12 mouse cellular contexts compared by ENCODE assay signal in genomic region chr3:84189629-84190173, GRCm38 (mm10). TPM values are rescaled to one million over a fixed set of nuclear protein-coding genes. Genes with fewer than 3 reads are reported as not detected.
A peak's percentile ranks its signal among the peaks of the same experiment; 100 is the strongest.
DNase-seq lines count a peak whose midpoint lies in the region; ATAC-seq and TF ChIP-seq lines count a peak whose summit lies in the region.
"Had no signal": no experiment of that assay in that cellular context is flagged by ENCODE, and none has a peak within 500 bp of the region (broad histone marks: within the 10 kb centered on the region; RNA-seq: fewer than 3 reads in every experiment).

No protein-coding gene starts in this region.

- intact Hi-C loops in gastrocnemius, adult 2 months (cut with DNase I): loop anchor here (5.0 kb wide), 1 partner anchor 38 kb away; no protein-coding TSS in a partner anchor

- peaks cover 8 to 17% of the 10 kb centered on the region in 2 experiments for H3K4me1 ChIP-seq in ES-E14 (ENCODE audit: control insufficient read depth in 2 of 2, insufficient read depth in 2 of 2, low read length in 2 of 2, poor library complexity in 1 of 2)
- H3K4me1 ChIP-seq in intestine, embryonic 16.5 days (ENCODE audit: control insufficient read depth, insufficient read depth, low read length): peaks cover 23% of the 10 kb centered on the region
- peaks cover 15% of the 10 kb centered on the region for H3K4me1 ChIP-seq in liver, embryonic 12.5 days

- WGBS in intestine, embryonic 16.5 days: 34% methylated on average over 10 of the region's 10 CpGs
- 21% methylated on average over 10 of the region's 10 CpGs for WGBS in liver, embryonic 12.5 days (ENCODE audit: insufficient replicate concordance)

- no peak for TF ChIP-seq CTCF in gastrocnemius, adult 2 months (IDR thresholded peaks at IDR 0.05)

- peak overlapping the region; percentile 70 for H3K4me3 ChIP-seq in gastrocnemius, adult 2 months
- H3K4me3 ChIP-seq in ES-E14 (ENCODE audit: insufficient read depth in 1 of 2, low read depth in 1 of 2, low read length in 2 of 2, poor library complexity in 1 of 2, severe bottlenecking in 1 of 2): peak overlapping the region; percentile 57 to 66
- H3K4me3 ChIP-seq in intestine, embryonic 16.5 days (ENCODE audit: low read length): peak overlapping the region; percentile 40
- peak overlapping the region; percentile 39 for H3K4me3 ChIP-seq in liver, embryonic 12.5 days
- H3K4me3 ChIP-seq: forebrain, embryonic 12.5 days; midbrain, embryonic 13.5 days had no signal

- peak overlapping the region; percentile 43 for H3K9ac ChIP-seq in ES-E14 (ENCODE audit: insufficient read depth, low read depth, low read length, poor library complexity, severe bottlenecking)
- peak overlapping the region; percentile 46 for H3K9ac ChIP-seq in intestine, embryonic 16.5 days (ENCODE audit: low read depth, low read length)
- H3K9ac ChIP-seq in liver, embryonic 12.5 days: no peak overlapping the region
- H3K9ac ChIP-seq: forebrain, embryonic 12.5 days; midbrain, embryonic 13.5 days had no signal

- H3K9me3 ChIP-seq in ES-E14 (ENCODE audit: control insufficient read depth, insufficient read depth, low read depth, low read length): no peaks in the 10 kb centered on the region
- no peaks in the 10 kb centered on the region for H3K9me3 ChIP-seq in intestine, embryonic 16.5 days (ENCODE audit: control insufficient read depth, low read length)
- H3K9me3 ChIP-seq in liver, embryonic 12.5 days (replicated peaks): no peaks in the 10 kb centered on the region
- H3K9me3 ChIP-seq: forebrain, embryonic 12.5 days had no signal

- no peak overlapping the region for H3K27ac ChIP-seq in gastrocnemius, adult 2 months
- peak overlapping the region; percentile 67 for H3K27ac ChIP-seq in ES-E14 (ENCODE audit: insufficient read depth, low read depth, low read length, poor library complexity, severe bottlenecking)
- no peak overlapping the region for H3K27ac ChIP-seq in intestine, embryonic 16.5 days (ENCODE audit: low read length)
- no peak overlapping the region for H3K27ac ChIP-seq in liver, embryonic 12.5 days
- H3K27ac ChIP-seq: forebrain, embryonic 12.5 days; midbrain, embryonic 13.5 days had no signal

- no peaks in the 10 kb centered on the region for H3K27me3 ChIP-seq in intestine, embryonic 16.5 days (replicated peaks; ENCODE audit: control insufficient read depth, insufficient read depth, low read length)
- peaks cover 52% of the 10 kb centered on the region for H3K27me3 ChIP-seq in liver, embryonic 12.5 days (replicated peaks)
- H3K27me3 ChIP-seq: midbrain, embryonic 13.5 days had no signal

- H3K4me2 ChIP-seq in intestine, embryonic 16.5 days (ENCODE audit: low read depth, low read length): peak overlapping the region; percentile 56
- peak overlapping the region; percentile 61 for H3K4me2 ChIP-seq in liver, embryonic 12.5 days
- H3K4me2 ChIP-seq: forebrain, embryonic 12.5 days had no signal

- peak; percentile 52; the same call in 1 of the 2 replicates for ATAC-seq in intestine, embryonic 16.5 days
- no peak for ATAC-seq in liver, embryonic 12.5 days

- in situ Hi-C loops in ES-E14 (cut with MboI; ENCODE audit: low sequenced_read_pairs in 2 of 2, unreplicated experiment in 2 of 2): no loop called here

- peaks cover 2% of the 10 kb centered on the region; the same call in 1 of the 2 replicates for H3K36me3 ChIP-seq in ES-E14 (ENCODE audit: control insufficient read depth, insufficient read depth, low read length, poor library complexity, severe bottlenecking)
- H3K36me3 ChIP-seq in intestine, embryonic 16.5 days (ENCODE audit: control insufficient read depth, insufficient read depth, low read length): 0 out of 2 replicates have a peak, but pooled peaks cover 3% of the 10 kb centered on the region
- no peaks in the 10 kb centered on the region for H3K36me3 ChIP-seq in liver, embryonic 12.5 days

- DNase-seq in gastrocnemius, adult 2 months: no peak
- no peak for DNase-seq in gastrocnemius, adult 8-10 months (ENCODE audit: low spot score in 2 of 2)
- DNase-seq in ES-E14 (ENCODE audit: low read depth, low spot score): no peak
- no peak for DNase-seq in cerebellum, adult 8-10 months
- DNase-seq in left cerebral cortex, adult 8-10 months (ENCODE audit: low spot score in 2 of 2): no peak
- no peak for DNase-seq in left cerebral cortex, adult 9 months (ENCODE audit: low spot score in 2 of 2)

TF ChIP-seq in ES-E14, 5 proteins besides CTCF, POLR2A, EP300 and RAD21:
- TF ChIP-seq ZC3H11A (IDR thresholded peaks at IDR 0.05; ENCODE audit: borderline replicate concordance, low read depth, low read length) (no peak), MAFK (IDR thresholded peaks at IDR 0.05; ENCODE audit: insufficient read depth, low read depth, low read length) (peak; percentile 55; the same call in 1 of the 2 replicates), ZNF384 (IDR thresholded peaks at IDR 0.05; ENCODE audit: low read depth, low read length) (peak; percentile 95)

RNA-seq across cellular contexts. Expression of gene Gm6525, which starts 15.8 kb away (rescaled TPM):
- total RNA-seq in gastrocnemius, adult 2 months (2021): not detected
- not detected for total RNA-seq in gastrocnemius, adult 8-10 months (2022)
- 0.27 and 0.48 TPM in 2 replicates for total RNA-seq in ES-E14 (2012; rRNA removed)
- polyA plus RNA-seq in intestine, embryonic 16.5 days (2015; fragmentation: Nextera tagmentation; extraction: Ambion mirVana): 1.2 and 1.4 TPM in 2 replicates
- 0.30 TPM in 1 of 2 replicates, not detected in the other for polyA plus RNA-seq in liver, embryonic 12.5 days (2016; fragmentation: Nextera tagmentation; extraction: Ambion mirVana)
- not detected for total RNA-seq in left cerebral cortex, adult 8-10 months (2022)
- total RNA-seq: adrenal gland, postnatal 4 days had no signal
- polyA plus RNA-seq: small intestine, adult 2 months had no signal

RNA-seq across cellular contexts. Expression of gene Mnd1, which starts 34.1 kb away (rescaled TPM):
- 1 to 10 TPM; 1.4 to 1.6 TPM for total RNA-seq in gastrocnemius, adult 2 months (2021)
- total RNA-seq in gastrocnemius, adult 8-10 months (2022): 1 to 10 TPM in 3 of 4 experiments, under 1 TPM in 1; 0.77 to 1.9 (median 1.3) TPM
- 28.1 and 31.9 TPM in 2 replicates for total RNA-seq in ES-E14 (2012; rRNA removed)
- 8.0 and 9.9 TPM in 2 replicates for polyA plus RNA-seq in intestine, embryonic 16.5 days (2015; fragmentation: Nextera tagmentation; extraction: Ambion mirVana)
- 12.3 and 12.8 TPM in 2 replicates for polyA plus RNA-seq in liver, embryonic 12.5 days (2016; fragmentation: Nextera tagmentation; extraction: Ambion mirVana)
- 1 to 10 TPM in 3 of 4 experiments, under 1 TPM in 1; 0.66 to 2.3 (median 1.4) TPM for total RNA-seq in left cerebral cortex, adult 8-10 months (2022)
- polyA plus RNA-seq: small intestine, adult 2 months had no signal
